Mouse (Mus musculus): ENCODE data around the gene Olfr808. TPM values are rescaled to one million over a fixed set of nuclear protein-coding genes. Genes with fewer than 3 reads are reported as not detected.

The Olfr808 gene
- not detected for polyA plus RNA-seq (2015; fragmentation: Illumina TruSeq; extraction: RNeasy Lipid Tissue Mini Kit (QIAGEN cat#74804); ENCODE audit: low read depth, low replicate concordance)

GRCm38 (mm10) chr10:129765182-129765581, at the start of gene Olfr808:
TSS of gene Olfr808 (plus strand) at chr10:129765482.

GRCm38 (mm10) chr10:129729275-129729674, 36.0 kb upstream of the Olfr808 start, which contains the start of gene Olfr805:
TSS of gene Olfr805 (minus strand) at chr10:129729375.

GRCm38 (mm10) chr10:129741821-129742220, 23.5 kb upstream of the Olfr808 start, which contains the start of gene Olfr806:
TSS of gene Olfr806 (minus strand) at chr10:129741921.

GRCm38 (mm10) chr10:129757693-129758092, 7.6 kb upstream of the Olfr808 start, which contains the start of gene Olfr807:
TSS of gene Olfr807 (minus strand) at chr10:129757793.

GRCm38 (mm10) chr10:129774338-129774737, 9.1 kb downstream of the Olfr808 start, which contains the start of gene Olfr809:
TSS of gene Olfr809 (plus strand) at chr10:129774638.

GRCm38 (mm10) chr10:129794817-129795216, 29.5 kb downstream of the Olfr808 start, which contains the start of gene Olfr810:
TSS of gene Olfr810 (minus strand) at chr10:129794917.

GRCm38 (mm10) chr10:129804296-129804695, 39.0 kb downstream of the Olfr808 start, which contains the start of gene Olfr811:
TSS of gene Olfr811 (minus strand) at chr10:129804396.

Other genes with a start within 250 kb of the Olfr808 start
- not detected for gene Olfr791, start 243.7 kb upstream of the Olfr808 start, polyA plus RNA-seq (2015; fragmentation: Illumina TruSeq; extraction: RNeasy Lipid Tissue Mini Kit (QIAGEN cat#74804); ENCODE audit: low read depth, low replicate concordance)
- not detected for gene Olfr792, start 226.3 kb upstream of the Olfr808 start, polyA plus RNA-seq (2015; fragmentation: Illumina TruSeq; extraction: RNeasy Lipid Tissue Mini Kit (QIAGEN cat#74804); ENCODE audit: low read depth, low replicate concordance)
- gene Olfr794, start 197.8 kb upstream of the Olfr808 start, polyA plus RNA-seq (2015; fragmentation: Illumina TruSeq; extraction: RNeasy Lipid Tissue Mini Kit (QIAGEN cat#74804); ENCODE audit: low read depth, low replicate concordance), result not detected
- gene Olfr796, start 152.9 kb upstream of the Olfr808 start, polyA plus RNA-seq (2015; fragmentation: Illumina TruSeq; extraction: RNeasy Lipid Tissue Mini Kit (QIAGEN cat#74804); ENCODE audit: low read depth, low replicate concordance), result not detected
- not detected for gene Olfr798, start 137.5 kb upstream of the Olfr808 start, polyA plus RNA-seq (2015; fragmentation: Illumina TruSeq; extraction: RNeasy Lipid Tissue Mini Kit (QIAGEN cat#74804); ENCODE audit: low read depth, low replicate concordance)
- gene Olfr799, start 128.0 kb upstream of the Olfr808 start, polyA plus RNA-seq (2015; fragmentation: Illumina TruSeq; extraction: RNeasy Lipid Tissue Mini Kit (QIAGEN cat#74804); ENCODE audit: low read depth, low replicate concordance), result not detected
- not detected for gene Olfr800, start 107.8 kb upstream of the Olfr808 start, polyA plus RNA-seq (2015; fragmentation: Illumina TruSeq; extraction: RNeasy Lipid Tissue Mini Kit (QIAGEN cat#74804); ENCODE audit: low read depth, low replicate concordance)
- gene Olfr801, start 91.6 kb upstream of the Olfr808 start, polyA plus RNA-seq (2015; fragmentation: Illumina TruSeq; extraction: RNeasy Lipid Tissue Mini Kit (QIAGEN cat#74804); ENCODE audit: low read depth, low replicate concordance), result not detected
- not detected for gene Olfr802, start 77.3 kb upstream of the Olfr808 start, polyA plus RNA-seq (2015; fragmentation: Illumina TruSeq; extraction: RNeasy Lipid Tissue Mini Kit (QIAGEN cat#74804); ENCODE audit: low read depth, low replicate concordance)
- gene Olfr803, start 71.2 kb upstream of the Olfr808 start, polyA plus RNA-seq (2015; fragmentation: Illumina TruSeq; extraction: RNeasy Lipid Tissue Mini Kit (QIAGEN cat#74804); ENCODE audit: low read depth, low replicate concordance), result not detected
- not detected for gene Olfr804, start 62.3 kb upstream of the Olfr808 start, polyA plus RNA-seq (2015; fragmentation: Illumina TruSeq; extraction: RNeasy Lipid Tissue Mini Kit (QIAGEN cat#74804); ENCODE audit: low read depth, low replicate concordance)
- not detected for gene Olfr805, start 36.1 kb upstream of the Olfr808 start, polyA plus RNA-seq (2015; fragmentation: Illumina TruSeq; extraction: RNeasy Lipid Tissue Mini Kit (QIAGEN cat#74804); ENCODE audit: low read depth, low replicate concordance)
- not detected for gene Olfr806, start 23.6 kb upstream of the Olfr808 start, polyA plus RNA-seq (2015; fragmentation: Illumina TruSeq; extraction: RNeasy Lipid Tissue Mini Kit (QIAGEN cat#74804); ENCODE audit: low read depth, low replicate concordance)
- gene Olfr807, start 7.7 kb upstream of the Olfr808 start, polyA plus RNA-seq (2015; fragmentation: Illumina TruSeq; extraction: RNeasy Lipid Tissue Mini Kit (QIAGEN cat#74804); ENCODE audit: low read depth, low replicate concordance), result not detected
- gene Olfr809, start 9.2 kb downstream of the Olfr808 start, polyA plus RNA-seq (2015; fragmentation: Illumina TruSeq; extraction: RNeasy Lipid Tissue Mini Kit (QIAGEN cat#74804); ENCODE audit: low read depth, low replicate concordance), result not detected
- gene Olfr810, start 29.4 kb downstream of the Olfr808 start, polyA plus RNA-seq (2015; fragmentation: Illumina TruSeq; extraction: RNeasy Lipid Tissue Mini Kit (QIAGEN cat#74804); ENCODE audit: low read depth, low replicate concordance), result not detected
- gene Olfr811, start 38.9 kb downstream of the Olfr808 start, polyA plus RNA-seq (2015; fragmentation: Illumina TruSeq; extraction: RNeasy Lipid Tissue Mini Kit (QIAGEN cat#74804); ENCODE audit: low read depth, low replicate concordance), result not detected
- gene Olfr812, start 80.6 kb downstream of the Olfr808 start, polyA plus RNA-seq (2015; fragmentation: Illumina TruSeq; extraction: RNeasy Lipid Tissue Mini Kit (QIAGEN cat#74804); ENCODE audit: low read depth, low replicate concordance), result not detected
- not detected for gene Olfr813, start 89.9 kb downstream of the Olfr808 start, polyA plus RNA-seq (2015; fragmentation: Illumina TruSeq; extraction: RNeasy Lipid Tissue Mini Kit (QIAGEN cat#74804); ENCODE audit: low read depth, low replicate concordance)
- gene Olfr814, start 114.4 kb downstream of the Olfr808 start, polyA plus RNA-seq (2015; fragmentation: Illumina TruSeq; extraction: RNeasy Lipid Tissue Mini Kit (QIAGEN cat#74804); ENCODE audit: low read depth, low replicate concordance), result not detected
- not detected for gene Olfr815, start 140.4 kb downstream of the Olfr808 start, polyA plus RNA-seq (2015; fragmentation: Illumina TruSeq; extraction: RNeasy Lipid Tissue Mini Kit (QIAGEN cat#74804); ENCODE audit: low read depth, low replicate concordance)
- not detected for gene Olfr816, start 150.1 kb downstream of the Olfr808 start, polyA plus RNA-seq (2015; fragmentation: Illumina TruSeq; extraction: RNeasy Lipid Tissue Mini Kit (QIAGEN cat#74804); ENCODE audit: low read depth, low replicate concordance)
- gene Olfr818, start 183.6 kb downstream of the Olfr808 start, polyA plus RNA-seq (2015; fragmentation: Illumina TruSeq; extraction: RNeasy Lipid Tissue Mini Kit (QIAGEN cat#74804); ENCODE audit: low read depth, low replicate concordance), result not detected
- not detected for gene Olfr819, start 201.8 kb downstream of the Olfr808 start, polyA plus RNA-seq (2015; fragmentation: Illumina TruSeq; extraction: RNeasy Lipid Tissue Mini Kit (QIAGEN cat#74804); ENCODE audit: low read depth, low replicate concordance)
- not detected for gene Olfr247, start 210.7 kb downstream of the Olfr808 start, polyA plus RNA-seq (2015; fragmentation: Illumina TruSeq; extraction: RNeasy Lipid Tissue Mini Kit (QIAGEN cat#74804); ENCODE audit: low read depth, low replicate concordance)
- not detected for gene Gm10310, start 219.6 kb downstream of the Olfr808 start, polyA plus RNA-seq (2015; fragmentation: Illumina TruSeq; extraction: RNeasy Lipid Tissue Mini Kit (QIAGEN cat#74804); ENCODE audit: low read depth, low replicate concordance)
- not detected for gene Olfr820, start 247.1 kb downstream of the Olfr808 start, polyA plus RNA-seq (2015; fragmentation: Illumina TruSeq; extraction: RNeasy Lipid Tissue Mini Kit (QIAGEN cat#74804); ENCODE audit: low read depth, low replicate concordance)

Measured in brain, adult 10 weeks (tissue).